ENCODE assay signal across 9 mouse cellular contexts in genomic region chr1:193152872-193153271, GRCm38 (mm10). TPM values are rescaled to one million over a fixed set of nuclear protein-coding genes. Genes with fewer than 3 reads are reported as not detected.
A peak's percentile ranks its signal among the peaks of the same experiment; 100 is the strongest.
DNase-seq lines count a peak whose midpoint lies in the region; ATAC-seq lines count a peak whose summit lies in the region.
"Had no signal": no experiment of that assay in that cellular context is flagged by ENCODE, and none has a peak within 500 bp of the region (broad histone marks: within the 10 kb centered on the region; RNA-seq: fewer than 3 reads in every experiment).

Gene Irf6 (plus strand): TSS chr1:193153111.

- H3K9ac ChIP-seq in intestine, embryonic 15.5 days, result peak within 1 kb of the TSS; percentile 64
- H3K9ac ChIP-seq in liver, embryonic 16.5 days (ENCODE audit: low read depth, low read length), result peak within 1 kb of the TSS; percentile 34; the same call in 1 of the 2 replicates
- no peak within 1 kb of the TSS for H3K9ac ChIP-seq in neural tube, embryonic 14.5 days (replicated peaks; ENCODE audit: low read depth, low read length)

- peak; percentile 32 for DNase-seq in gastrocnemius, postnatal 14 days
- DNase-seq in gastrocnemius, postnatal 36 days, result no peak
- DNase-seq in gastrocnemius, postnatal 25 days, result peak; percentile 26
- peak; percentile 89 for DNase-seq in urinary bladder, postnatal 14 days (ENCODE audit: low spot score)
- DNase-seq in right cerebral cortex, postnatal 10 days (ENCODE audit: low spot score in 2 of 2), result no peak

- H3K27me3 ChIP-seq in intestine, embryonic 15.5 days (replicated peaks), result peaks cover 15% of the 10 kb centered on the region
- H3K27me3 ChIP-seq in liver, embryonic 16.5 days (ENCODE audit: control insufficient read depth, insufficient read depth, low read depth, low read length), result peaks cover 23% of the 10 kb centered on the region
- H3K27me3 ChIP-seq in neural tube, embryonic 14.5 days (ENCODE audit: control insufficient read depth, insufficient read depth, low read length), result peaks cover 20% of the 10 kb centered on the region

- peak within 1 kb of the TSS; percentile 66 for H3K4me2 ChIP-seq in intestine, embryonic 15.5 days (replicated peaks)
- H3K4me2 ChIP-seq in liver, embryonic 16.5 days (ENCODE audit: low read depth, low read length), result peak within 1 kb of the TSS; percentile 51
- H3K4me2 ChIP-seq in neural tube, embryonic 14.5 days (ENCODE audit: low read depth, low read length), result peak within 1 kb of the TSS; percentile 35

- no peaks in the 10 kb centered on the region for H3K36me3 ChIP-seq in intestine, embryonic 15.5 days
- no peaks in the 10 kb centered on the region for H3K36me3 ChIP-seq in liver, embryonic 16.5 days (ENCODE audit: control insufficient read depth, insufficient read depth)
- H3K36me3 ChIP-seq in neural tube, embryonic 14.5 days (ENCODE audit: control insufficient read depth, insufficient read depth, low read length), result no peaks in the 10 kb centered on the region

- WGBS in intestine, embryonic 15.5 days, result 2% methylated on average over 30 of the region's 30 CpGs
- 3% methylated on average over 30 of the region's 30 CpGs for WGBS in liver, embryonic 16.5 days (ENCODE audit: insufficient replicate concordance)
- WGBS in neural tube, embryonic 14.5 days, result under 1% methylated on average over 30 of the region's 30 CpGs

- H3K4me3 ChIP-seq in intestine, embryonic 15.5 days (replicated peaks), result peak within 1 kb of the TSS; percentile 52
- H3K4me3 ChIP-seq in liver, embryonic 16.5 days (ENCODE audit: low read depth, low read length), result peak within 1 kb of the TSS; percentile 54
- peak within 1 kb of the TSS; percentile 7; the same call in 1 of the 2 replicates for H3K4me3 ChIP-seq in neural tube, embryonic 14.5 days (ENCODE audit: low read depth, low read length)
- H3K4me3 ChIP-seq: myocyte had no signal

- H3K9me3 ChIP-seq in intestine, embryonic 15.5 days, result no peaks in the 10 kb centered on the region
- no peaks in the 10 kb centered on the region for H3K9me3 ChIP-seq in liver, embryonic 16.5 days (replicated peaks; ENCODE audit: control insufficient read depth, low read length)
- no peaks in the 10 kb centered on the region for H3K9me3 ChIP-seq in neural tube, embryonic 14.5 days (ENCODE audit: control insufficient read depth, low read length)

- H3K27ac ChIP-seq in intestine, embryonic 15.5 days, result peak within 1 kb of the TSS; percentile 75
- H3K27ac ChIP-seq in liver, embryonic 16.5 days (ENCODE audit: low read length), result no peak within 1 kb of the TSS
- no peak within 1 kb of the TSS for H3K27ac ChIP-seq in neural tube, embryonic 14.5 days (ENCODE audit: low read depth, low read length)

- intact Hi-C loops in gastrocnemius, postnatal 14 days (cut with DNase I; ENCODE audit: low total_unique reads), result no loop called here
- intact Hi-C loops in gastrocnemius, postnatal 36 days (cut with DNase I), result no loop called here

- peaks cover 11% of the 10 kb centered on the region for H3K4me1 ChIP-seq in intestine, embryonic 15.5 days (replicated peaks)
- H3K4me1 ChIP-seq in liver, embryonic 16.5 days (ENCODE audit: control insufficient read depth, low read depth, low read length), result peaks cover 10% of the 10 kb centered on the region
- H3K4me1 ChIP-seq in neural tube, embryonic 14.5 days (ENCODE audit: control insufficient read depth, insufficient read depth, low read length), result no peaks in the 10 kb centered on the region; the same call in 1 of the 2 replicates

- peak; percentile 96 for ATAC-seq in intestine, embryonic 15.5 days
- ATAC-seq in liver, embryonic 16.5 days (ENCODE audit: low read depth), result peak; percentile 90
- ATAC-seq in neural tube, embryonic 14.5 days (ENCODE audit: low read depth), result peak; percentile 54; the same call in 1 of the 2 replicates

RNA-seq across cellular contexts. Expression of gene Irf6, which starts in this region (rescaled TPM):
- 1 to 10 TPM; 1.6 to 2.0 TPM for total RNA-seq in gastrocnemius, postnatal 14 days (2021)
- under 1 TPM; 0.41 to 0.54 TPM for total RNA-seq in gastrocnemius, postnatal 36 days (2021)
- total RNA-seq in gastrocnemius, postnatal 25 days (2021), result 1 to 10 TPM; 1.2 to 1.3 TPM
- 77.3 and 81.9 TPM in 2 replicates for polyA plus RNA-seq in intestine, embryonic 15.5 days (2015; fragmentation: Nextera tagmentation; extraction: Ambion mirVana)
- 2.9 and 3.8 TPM in 2 replicates for polyA plus RNA-seq in liver, embryonic 16.5 days (2015; fragmentation: Nextera tagmentation; extraction: Ambion mirVana)
- polyA plus RNA-seq in neural tube, embryonic 14.5 days (2014; fragmentation: Nextera tagmentation; extraction: Ambion mirVana), result 0.64 and 0.80 TPM in 2 replicates

Comparison
In these comparisons a context has a peak if more than half of its experiments do, and no peak if none do; other contexts are left out.
1. RNA of gene Irf6 (polyA plus RNA-seq): 77.3 to 81.9 TPM in intestine, embryonic 15.5 days; 2.9 to 3.8 TPM in liver, embryonic 16.5 days and 0.64 to 0.80 TPM in neural tube, embryonic 14.5 days; every median in the first group is over 10 times any median in the second.
2. DNase-seq: peak in gastrocnemius, postnatal 14 days (single experiment), gastrocnemius, postnatal 25 days (single experiment) and urinary bladder, postnatal 14 days (single experiment); none in gastrocnemius, postnatal 36 days (0 of 2) and right cerebral cortex, postnatal 10 days (0 of 2).
3. Peak in ATAC-seq, H3K4me3 ChIP-seq and H3K4me2 ChIP-seq in neural tube, embryonic 14.5 days; RNA of the gene not detected or under 1 TPM.
4. Peak in every context shown above with its lines, with median percentiles within 50 percentile points of each other: ATAC-seq, H3K4me2 ChIP-seq and H3K4me3 ChIP-seq.